Mouse (Mus musculus) MEL (cell line): ENCODE results near the gene Irx3.

ENCODE experiments used
- CTCF ChIP-seq, 3 experiments: IDR thresholded peaks in 2 of 3; conservative IDR thresholded peaks in 1 of 3; 2 replicates each; pipeline ENCODE4 v1.5.1; 2011 to 2012; ENCODE audit warnings: low read length in 3 of 3, low read depth in 2 of 3, mild to moderate bottlenecking in 2 of 3, improper control_type of control experiment in 1 of 3, inconsistent platforms in 1 of 3, mixed read lengths in 1 of 3, moderate library complexity in 1 of 3; ENCODE audit not compliant: control insufficient read depth in 1 of 3, insufficient read depth in 1 of 3, poor library complexity in 1 of 3, severe bottlenecking in 1 of 3
- MEF2A ChIP-seq: IDR thresholded peaks from 2 replicates; pipeline ENCODE4 v1.6.1; 2014; ENCODE audit warnings: low read depth, mild to moderate bottlenecking, inconsistent platforms, low read length, improper control_type of control experiment; ENCODE audit not compliant: poor library complexity, insufficient replicate concordance, severe bottlenecking; ENCODE audit errors: extremely low read depth
- MYC ChIP-seq: IDR thresholded peaks from 2 replicates; pipeline ENCODE4 v1.6.1; 2011; ENCODE audit warnings: low read depth, mild to moderate bottlenecking, low read length, improper control_type of control experiment, moderate library complexity
- NRF1 ChIP-seq: IDR thresholded peaks from 2 replicates; pipeline ENCODE4 v1.6.1; 2014; ENCODE audit warnings: low read depth, mild to moderate bottlenecking, inconsistent platforms, low read length, improper control_type of control experiment, moderate library complexity; ENCODE audit not compliant: poor library complexity, insufficient read depth, severe bottlenecking
- POLR2A ChIP-seq, 2 experiments: IDR thresholded peaks; 2 replicates each; pipeline ENCODE4 v1.6.1; 2011 to 2012; ENCODE audit warnings: low read length in 2 of 2, mild to moderate bottlenecking in 2 of 2, control low read depth in 1 of 2, improper control_type of control experiment in 1 of 2, low read depth in 1 of 2, moderate library complexity in 1 of 2; ENCODE audit not compliant: control insufficient read depth in 1 of 2, insufficient read depth in 1 of 2, poor library complexity in 1 of 2

- TF ChIP-seq POLR2A (IDR thresholded peaks at IDR 0.05; ENCODE audit: control insufficient read depth in 1 of 2, insufficient read depth in 1 of 2, low read depth in 1 of 2, low read length in 2 of 2, poor library complexity in 1 of 2) (no peak), MYC (no peak), NRF1 (no peak), MEF2A (no peak), CTCF (IDR thresholded peaks at IDR 0.05 in 2 of 3, conservative IDR thresholded peaks at IDR 0.05 in 1 of 3; ENCODE audit: control insufficient read depth in 1 of 3, insufficient read depth in 1 of 3, low read depth in 2 of 3, low read length in 3 of 3, poor library complexity in 1 of 3, severe bottlenecking in 1 of 3) (no peak)
Observed at GRCm38 (mm10) chr8:91823357-91823756, 21.5 kb upstream of the Irx3 start.
